Mouse (Mus musculus): ENCODE results near the gene Rasgef1c. TPM values are rescaled to one million over a fixed set of nuclear protein-coding genes. Genes with fewer than 3 reads are reported as not detected.

The Rasgef1c gene
- total RNA-seq (2023): not detected

DNA sequence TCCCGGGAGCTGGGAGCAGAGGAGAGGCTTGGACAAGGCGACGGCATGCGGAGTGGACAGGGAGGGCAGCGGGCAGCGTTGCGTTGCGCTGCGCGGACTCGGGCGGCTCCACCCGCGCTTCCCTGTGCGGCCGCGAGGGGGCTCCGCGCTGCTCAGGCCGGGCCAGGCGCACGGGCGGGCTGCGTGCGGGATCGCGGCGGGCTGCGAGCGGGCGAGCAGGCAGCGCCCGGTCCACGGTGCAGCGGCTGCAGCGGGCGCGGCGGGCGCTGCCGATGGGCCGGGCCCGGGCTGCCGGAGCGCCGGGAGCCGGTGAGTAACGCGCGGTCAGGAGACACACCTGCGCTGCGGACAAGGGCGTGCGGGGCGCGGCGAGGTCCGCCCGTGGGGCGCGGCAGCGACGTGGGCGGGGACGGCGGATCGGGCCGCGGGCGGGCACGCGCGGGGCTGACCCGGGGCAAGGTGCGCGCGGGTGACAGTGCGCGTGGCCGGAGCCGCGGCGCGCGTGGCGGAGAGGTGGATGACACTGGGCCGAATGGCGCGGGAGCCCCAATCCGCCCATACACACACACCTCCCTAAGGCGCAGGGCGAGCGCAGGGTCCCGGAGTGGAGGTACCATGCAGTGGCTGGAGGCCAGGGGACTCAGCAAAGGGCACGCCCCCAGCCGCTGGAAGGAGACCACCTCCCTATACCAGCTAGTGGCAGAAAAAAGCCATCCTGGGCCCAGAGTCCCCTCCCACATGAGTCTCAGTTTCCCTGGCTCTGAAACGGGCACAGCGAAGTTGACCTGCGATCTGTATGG is at the start of gene Rasgef1c:
Gene Rasgef1c (plus strand): TSS at position 177 of the 800 bp plus-strand sequence.

DNA sequence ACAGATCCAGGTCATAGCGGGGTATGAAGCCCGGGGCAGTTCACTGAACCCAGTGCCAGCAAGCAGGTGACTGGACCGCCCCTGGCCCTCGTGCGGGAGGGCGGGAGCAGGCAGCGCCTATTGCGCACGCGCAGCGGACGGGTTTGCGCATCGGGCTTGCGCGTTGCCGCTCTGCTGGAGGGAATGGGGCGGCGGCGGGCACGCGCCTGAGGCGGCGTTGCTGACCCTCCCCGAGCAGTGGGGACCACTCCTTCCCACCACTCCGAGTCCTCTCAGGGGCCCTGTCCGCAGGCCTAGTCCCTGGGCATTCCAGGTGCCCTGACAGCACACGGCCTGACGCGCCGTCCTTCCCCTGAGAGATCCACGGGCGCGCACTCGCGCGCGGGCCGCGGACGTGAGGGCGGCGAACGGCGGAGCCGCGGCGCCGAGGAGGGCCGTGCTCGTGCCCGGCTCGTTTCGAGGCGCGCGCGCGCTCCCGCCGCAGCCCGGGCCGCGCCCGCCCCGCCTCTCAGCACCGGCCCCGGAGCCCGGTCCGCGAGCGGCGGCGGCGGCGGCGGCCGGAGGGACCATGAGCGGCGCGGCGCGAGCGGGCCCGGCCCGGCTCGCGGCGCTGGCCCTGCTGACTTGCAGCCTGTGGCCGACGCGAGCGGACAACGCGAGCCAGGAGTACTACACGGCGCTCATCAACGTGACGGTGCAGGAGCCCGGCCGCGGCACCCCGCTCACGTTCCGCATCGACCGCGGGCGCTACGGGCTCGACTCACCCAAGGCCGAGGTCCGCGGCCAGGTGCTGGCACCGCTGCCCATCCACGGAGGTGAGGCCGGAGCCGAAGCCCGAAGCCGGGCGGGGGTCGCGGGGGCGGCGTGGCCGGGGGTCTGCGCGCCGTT is 123.4 kb downstream of the Rasgef1c start, which contains the start of gene Rnf130:
Gene Rnf130 (plus strand): TSS at position 514 of the 888 bp plus-strand sequence.

Other genes with a start within 250 kb of the Rasgef1c start
- gene Scgb3a1, start 238.2 kb upstream of the Rasgef1c start, total RNA-seq (2023): not detected
- 10 to 100 TPM; 44.2 to 47.3 TPM for gene Cnot6, start 189.1 kb upstream of the Rasgef1c start, total RNA-seq (2023)
- not detected for gene Gfpt2, start 107.7 kb upstream of the Rasgef1c start, total RNA-seq (2023)
- 10 to 100 TPM; 24.1 to 26.7 TPM for gene Mapk9, start 55.1 kb upstream of the Rasgef1c start, total RNA-seq (2023)
- gene Rnf130, start 123.5 kb downstream of the Rasgef1c start, total RNA-seq (2023): 100 to 1,000 TPM; 244 to 262 TPM
- 10 to 100 TPM; 55.4 to 64.1 TPM for gene Tbc1d9b, start 229.6 kb downstream of the Rasgef1c start, total RNA-seq (2023)